Mouse (Mus musculus): Measurements from ENCODE around the gene Nudt5. TPM values are rescaled to one million over a fixed set of nuclear protein-coding genes. Genes with fewer than 3 reads are reported as not detected.

Gene Nudt5
- polyA plus RNA-seq, 1 experiment from 2014 or later = 99.8 TPM

- Histone ChIP-seq H3K4me3 (ENCODE audit: low read depth, low read length) (peak overlapping the region; percentile 73), H3K9ac (replicated peaks; ENCODE audit: low read length) (peak overlapping the region; percentile 75), H3K4me2 (ENCODE audit: low read depth, low read length) (peak overlapping the region; percentile 57), H3K27me3 (ENCODE audit: control insufficient read depth, insufficient read depth, low read length) (no peaks in the 10 kb centered on the region), H3K36me3 (replicated peaks; ENCODE audit: control insufficient read depth, insufficient read depth, low read depth, low read length) (peaks cover 17% of the 10 kb centered on the region), H3K9me3 (replicated peaks; ENCODE audit: control insufficient read depth, low read length) (no peaks in the 10 kb centered on the region), H3K27ac (replicated peaks; ENCODE audit: low read depth, low read length) (no peak overlapping the region; the same call in 1 of the 2 replicates), H3K4me1 (ENCODE audit: control insufficient read depth, insufficient read depth, low read length) (no peaks in the 10 kb centered on the region)
- ATAC-seq (replicated peaks; ENCODE audit: insufficient number of reproducible peaks, low FRiP score, low TSS enrichment, low read depth) (0 out of 2 replicates have a peak, but pooled peaks have one; percentile 21), DNase-seq (ENCODE audit: low spot score) (no peak)
- WGBS = 5% methylated on average over 23 of the region's 23 CpGs
Observed at GRCm38 (mm10) chr2:5844181-5844872, 492 bp upstream of the Nudt5 start.

- H3K4me1 ChIP-seq (ENCODE audit: control insufficient read depth, insufficient read depth, low read length) = no peaks in the 10 kb centered on the region
- DNase-seq (ENCODE audit: low spot score) (no peak), ATAC-seq (replicated peaks; ENCODE audit: insufficient number of reproducible peaks, low FRiP score, low TSS enrichment, low read depth) (no peak)
- H3K9me3 ChIP-seq (replicated peaks; ENCODE audit: control insufficient read depth, low read length) = no peaks in the 10 kb centered on the region
- peak overlapping the region; percentile 15; the same call in 1 of the 2 replicates for H3K9ac ChIP-seq (replicated peaks; ENCODE audit: low read length)
- peak overlapping the region; percentile 29 for H3K4me2 ChIP-seq (ENCODE audit: low read depth, low read length)
- H3K36me3 ChIP-seq (replicated peaks; ENCODE audit: control insufficient read depth, insufficient read depth, low read depth, low read length) = peaks cover 5% of the 10 kb centered on the region
- H3K27ac ChIP-seq (replicated peaks; ENCODE audit: low read depth, low read length) = no peak overlapping the region
- H3K27me3 ChIP-seq (ENCODE audit: control insufficient read depth, insufficient read depth, low read length) = no peaks in the 10 kb centered on the region
- peak overlapping the region; percentile 73 for H3K4me3 ChIP-seq (ENCODE audit: low read depth, low read length)
- WGBS = 41% methylated on average over 4 of the region's 4 CpGs
Observed at GRCm38 (mm10) chr2:5845826-5846225, 1.0 kb downstream of the Nudt5 start.

- Histone ChIP-seq H3K27ac (replicated peaks; ENCODE audit: low read depth, low read length) (no peak overlapping the region), H3K9me3 (replicated peaks; ENCODE audit: control insufficient read depth, low read length) (no peaks in the 10 kb centered on the region), H3K27me3 (ENCODE audit: control insufficient read depth, insufficient read depth, low read length) (no peaks in the 10 kb centered on the region), H3K4me1 (ENCODE audit: control insufficient read depth, insufficient read depth, low read length) (no peaks in the 10 kb centered on the region), H3K4me3 (ENCODE audit: low read depth, low read length) (no peak overlapping the region), H3K36me3 (replicated peaks; ENCODE audit: control insufficient read depth, insufficient read depth, low read depth, low read length) (no peaks in the 10 kb centered on the region; the same call in 1 of the 2 replicates), H3K4me2 (ENCODE audit: low read depth, low read length) (no peak overlapping the region), H3K9ac (replicated peaks; ENCODE audit: low read length) (no peak overlapping the region)
- 94% methylated on average over 9 of the region's 9 CpGs for WGBS
- DNase-seq (ENCODE audit: low spot score) = no peak
- no peak for ATAC-seq (replicated peaks; ENCODE audit: insufficient number of reproducible peaks, low FRiP score, low TSS enrichment, low read depth)
Observed at GRCm38 (mm10) chr2:5851116-5851515, 6.3 kb downstream of the Nudt5 start.

- Histone ChIP-seq H3K4me2 (ENCODE audit: low read depth, low read length) (no peak overlapping the region), H3K36me3 (replicated peaks; ENCODE audit: control insufficient read depth, insufficient read depth, low read depth, low read length) (no peaks in the 10 kb centered on the region; the same call in 1 of the 2 replicates), H3K4me3 (ENCODE audit: low read depth, low read length) (no peak overlapping the region), H3K27me3 (ENCODE audit: control insufficient read depth, insufficient read depth, low read length) (no peaks in the 10 kb centered on the region), H3K27ac (replicated peaks; ENCODE audit: low read depth, low read length) (no peak overlapping the region), H3K4me1 (ENCODE audit: control insufficient read depth, insufficient read depth, low read length) (no peaks in the 10 kb centered on the region), H3K9me3 (replicated peaks; ENCODE audit: control insufficient read depth, low read length) (no peaks in the 10 kb centered on the region), H3K9ac (replicated peaks; ENCODE audit: low read length) (no peak overlapping the region)
- WGBS = 86% methylated on average over 5 of the region's 5 CpGs
- no peak for ATAC-seq (replicated peaks; ENCODE audit: insufficient number of reproducible peaks, low FRiP score, low TSS enrichment, low read depth)
- DNase-seq (ENCODE audit: low spot score) = no peak
Observed at GRCm38 (mm10) chr2:5851866-5852265, 7.0 kb downstream of the Nudt5 start.

- ATAC-seq (replicated peaks; ENCODE audit: insufficient number of reproducible peaks, low FRiP score, low TSS enrichment, low read depth) = no peak
- 94% methylated on average over 3 of the region's 3 CpGs for WGBS
- H3K4me3 ChIP-seq (ENCODE audit: low read depth, low read length) = no peak within 1 kb of the TSS
- H3K27ac ChIP-seq (replicated peaks; ENCODE audit: low read depth, low read length) = no peak within 1 kb of the TSS
- no peak for DNase-seq (ENCODE audit: low spot score)
- H3K36me3 ChIP-seq (replicated peaks; ENCODE audit: control insufficient read depth, insufficient read depth, low read depth, low read length) = peaks cover 7% of the 10 kb centered on the region
- no peak within 1 kb of the TSS for H3K9ac ChIP-seq (replicated peaks; ENCODE audit: low read length)
- H3K9me3 ChIP-seq (replicated peaks; ENCODE audit: control insufficient read depth, low read length) = no peaks in the 10 kb centered on the region
- H3K27me3 ChIP-seq (ENCODE audit: control insufficient read depth, insufficient read depth, low read length) = no peaks in the 10 kb centered on the region
- no peaks in the 10 kb centered on the region for H3K4me1 ChIP-seq (ENCODE audit: control insufficient read depth, insufficient read depth, low read length)
- H3K4me2 ChIP-seq (ENCODE audit: low read depth, low read length) = no peak within 1 kb of the TSS
Observed at GRCm38 (mm10) chr2:5862834-5863233, 18.0 kb downstream of the Nudt5 start, which contains the start of gene Gm13199. TSS of gene Gm13199 (minus strand) at chr2:5862934.

- WGBS = 94% methylated on average over 2 of the region's 2 CpGs
- Histone ChIP-seq H3K4me2 (ENCODE audit: low read depth, low read length) (no peak overlapping the region), H3K36me3 (replicated peaks; ENCODE audit: control insufficient read depth, insufficient read depth, low read depth, low read length) (peaks cover 3% of the 10 kb centered on the region), H3K4me3 (ENCODE audit: low read depth, low read length) (no peak overlapping the region), H3K9ac (replicated peaks; ENCODE audit: low read length) (no peak overlapping the region), H3K9me3 (replicated peaks; ENCODE audit: control insufficient read depth, low read length) (no peaks in the 10 kb centered on the region), H3K4me1 (ENCODE audit: control insufficient read depth, insufficient read depth, low read length) (no peaks in the 10 kb centered on the region), H3K27me3 (ENCODE audit: control insufficient read depth, insufficient read depth, low read length) (no peaks in the 10 kb centered on the region), H3K27ac (replicated peaks; ENCODE audit: low read depth, low read length) (no peak overlapping the region)
- no peak for ATAC-seq (replicated peaks; ENCODE audit: insufficient number of reproducible peaks, low FRiP score, low TSS enrichment, low read depth)
- DNase-seq (ENCODE audit: low spot score) = no peak
Observed at GRCm38 (mm10) chr2:5867681-5868080, 22.9 kb downstream of the Nudt5 start.

- Histone ChIP-seq H3K27ac (replicated peaks; ENCODE audit: low read depth, low read length) (no peak overlapping the region), H3K36me3 (replicated peaks; ENCODE audit: control insufficient read depth, insufficient read depth, low read depth, low read length) (peaks cover 10% of the 10 kb centered on the region), H3K9me3 (replicated peaks; ENCODE audit: control insufficient read depth, low read length) (no peaks in the 10 kb centered on the region), H3K4me3 (ENCODE audit: low read depth, low read length) (no peak overlapping the region), H3K9ac (replicated peaks; ENCODE audit: low read length) (no peak overlapping the region), H3K4me1 (ENCODE audit: control insufficient read depth, insufficient read depth, low read length) (no peaks in the 10 kb centered on the region), H3K4me2 (ENCODE audit: low read depth, low read length) (no peak overlapping the region), H3K27me3 (ENCODE audit: control insufficient read depth, insufficient read depth, low read length) (no peaks in the 10 kb centered on the region)
- ATAC-seq (replicated peaks; ENCODE audit: insufficient number of reproducible peaks, low FRiP score, low TSS enrichment, low read depth) (no peak), DNase-seq (ENCODE audit: low spot score) (no peak)
- WGBS = 89% methylated on average over 5 of the region's 5 CpGs
Observed at GRCm38 (mm10) chr2:5869746-5870145, 24.9 kb downstream of the Nudt5 start.

- Histone ChIP-seq H3K4me2 (ENCODE audit: low read depth, low read length) (no peak overlapping the region), H3K27ac (replicated peaks; ENCODE audit: low read depth, low read length) (no peak overlapping the region), H3K4me3 (ENCODE audit: low read depth, low read length) (no peak overlapping the region), H3K9me3 (replicated peaks; ENCODE audit: control insufficient read depth, low read length) (no peaks in the 10 kb centered on the region), H3K36me3 (replicated peaks; ENCODE audit: control insufficient read depth, insufficient read depth, low read depth, low read length) (peaks cover 7% of the 10 kb centered on the region), H3K4me1 (ENCODE audit: control insufficient read depth, insufficient read depth, low read length) (no peaks in the 10 kb centered on the region), H3K9ac (replicated peaks; ENCODE audit: low read length) (no peak overlapping the region), H3K27me3 (ENCODE audit: control insufficient read depth, insufficient read depth, low read length) (no peaks in the 10 kb centered on the region)
- 74% methylated on average over 3 of the region's 3 CpGs for WGBS
- no peak for DNase-seq (ENCODE audit: low spot score)
- ATAC-seq (replicated peaks; ENCODE audit: insufficient number of reproducible peaks, low FRiP score, low TSS enrichment, low read depth) = no peak
Observed at GRCm38 (mm10) chr2:5877446-5877845, 32.6 kb downstream of the Nudt5 start.

Data from embryonic facial prominence, embryonic 11.5 days (tissue).